Mouse (Mus musculus): Measurements from ENCODE around the gene Ttll5.

Ttll5 gene

DNA sequence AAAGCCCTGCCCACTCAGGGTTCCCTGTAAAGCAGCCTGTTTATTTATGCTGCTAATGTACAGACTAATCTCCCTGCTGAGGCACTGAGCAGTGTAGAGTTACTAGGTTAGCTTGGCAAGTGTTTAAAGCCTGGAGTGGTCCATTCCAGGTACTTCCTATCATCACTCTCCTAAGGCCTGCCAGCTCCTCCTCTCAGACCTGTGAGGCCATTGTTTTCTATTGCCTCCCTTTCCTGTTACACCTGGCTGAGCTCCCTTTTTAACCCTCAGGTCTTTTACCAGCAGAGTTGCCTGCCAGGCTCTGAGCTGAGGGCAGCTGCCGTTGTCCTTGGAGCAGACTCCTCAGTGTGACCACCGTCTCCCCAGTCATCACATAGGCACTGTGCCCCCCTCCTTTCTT lies 146.3 kb downstream of the Ttll5 start:
- no peak for DNase-seq

- no peak for DNase-seq
These were observed 147.2 kb downstream of the Ttll5 start for GRCm38 (mm10) chr12:85971655-85972054.

GRCm38 (mm10) chr12:85973526-85973925 lies 149.1 kb downstream of the Ttll5 start:
- no peak for DNase-seq

DNA sequence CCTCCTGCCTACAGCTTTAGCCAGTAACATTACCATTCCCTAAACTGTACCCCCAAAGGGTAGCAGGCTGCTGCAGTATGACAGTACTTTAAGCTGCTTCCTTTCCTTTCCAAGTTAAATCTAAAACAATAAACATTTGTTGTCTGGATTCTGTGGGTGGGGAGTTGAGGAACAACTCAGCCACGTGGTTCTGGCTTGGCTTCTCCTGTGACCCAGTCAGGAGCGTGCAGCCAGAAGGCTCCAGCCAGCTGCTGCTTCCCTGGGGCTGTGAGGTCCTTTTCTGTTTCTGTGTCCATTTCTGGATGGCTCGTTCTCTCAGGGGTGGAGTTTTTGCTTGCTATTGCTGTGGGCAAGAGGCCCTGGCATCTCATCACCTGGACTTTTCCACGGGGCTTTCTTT lies 149.6 kb downstream of the Ttll5 start:
- DNase-seq: peak in 1 of 2 experiments; percentile 8

- DNase-seq: no peak
These were observed 155.5 kb downstream of the Ttll5 start for GRCm38 (mm10) chr12:85979996-85980395.

DNA sequence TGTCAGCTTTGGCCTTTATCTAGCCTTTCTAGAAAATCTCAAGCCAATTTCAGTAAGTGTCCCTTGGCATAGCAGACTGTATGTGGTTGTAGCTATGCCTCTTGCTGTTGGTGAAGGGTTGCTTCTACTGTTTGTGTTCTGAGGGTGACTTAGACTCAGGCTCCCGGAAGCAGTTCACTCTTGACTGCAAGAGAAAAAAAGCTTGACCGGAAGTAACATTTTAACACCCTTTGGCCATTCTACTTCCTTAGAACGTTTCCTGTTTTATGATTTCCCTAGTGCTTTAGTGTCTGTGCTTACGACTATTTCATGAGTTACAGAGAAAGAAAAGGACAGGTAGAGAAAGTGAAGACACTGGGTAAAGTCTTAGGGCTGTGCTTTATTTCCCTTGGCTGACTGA lies 161.1 kb downstream of the Ttll5 start:
- DNase-seq: no peak

DNA sequence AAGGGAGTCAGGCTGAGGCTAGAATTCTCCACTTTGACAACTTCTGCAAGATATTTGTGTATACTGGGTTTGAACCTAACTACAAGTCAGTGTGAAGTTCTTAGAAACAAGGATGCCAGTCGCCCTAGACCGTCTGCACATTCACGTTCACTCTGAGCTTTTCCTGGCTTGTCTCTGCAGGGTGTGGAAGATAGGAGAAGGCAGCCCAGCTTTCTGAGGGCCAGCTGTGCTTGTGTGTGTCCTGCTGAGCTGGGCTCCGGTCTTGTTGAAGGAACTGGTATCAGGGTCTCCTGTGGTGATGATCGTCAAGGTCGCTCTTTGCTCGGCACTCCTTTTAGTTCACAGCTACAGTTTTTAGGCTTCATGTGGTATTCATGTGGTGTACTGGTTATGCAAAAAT lies 161.6 kb downstream of the Ttll5 start:
- DNase-seq: no peak

DNA sequence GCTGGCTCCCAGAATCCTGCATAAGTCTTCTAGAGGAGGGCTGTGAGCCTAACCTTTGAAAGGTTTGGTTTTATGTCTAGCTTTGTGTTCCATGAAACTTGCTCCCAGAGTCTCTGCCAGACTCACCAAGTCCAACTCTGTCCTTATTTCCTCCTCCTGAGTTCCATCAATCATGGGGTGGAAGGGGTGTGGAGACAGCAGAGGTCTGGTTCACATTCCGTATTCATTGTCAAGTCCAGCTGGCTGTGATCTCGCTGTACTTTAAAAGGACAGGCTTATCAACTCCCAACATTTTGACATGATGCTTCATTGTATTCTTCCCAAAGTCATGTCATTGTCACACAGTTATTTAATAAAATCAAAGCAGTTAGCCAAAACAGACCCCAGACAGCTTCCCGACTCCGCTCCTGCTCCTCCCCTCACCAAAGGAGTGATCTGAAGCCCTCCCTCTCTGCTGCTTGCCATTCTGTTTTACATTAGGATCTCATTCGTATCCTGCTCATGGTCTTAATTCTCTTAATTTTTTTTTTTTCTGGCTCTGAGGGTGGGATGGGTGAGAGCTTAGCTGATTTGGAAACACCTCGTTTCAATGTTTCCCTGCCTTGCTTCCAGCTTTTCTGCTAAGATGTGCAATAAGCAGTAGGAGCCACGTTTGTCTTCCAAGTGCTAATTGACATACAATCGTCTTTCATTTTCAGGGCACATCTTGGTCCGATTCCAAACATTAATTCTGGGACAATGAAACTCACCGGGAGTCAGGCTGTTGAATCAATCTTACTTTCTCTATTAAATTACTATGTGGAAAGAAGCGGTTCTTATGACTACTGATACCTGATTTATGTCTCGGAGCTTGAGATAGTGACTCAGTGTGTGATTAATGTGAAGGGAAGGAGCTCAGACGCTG lies 162.3 kb downstream of the Ttll5 start:
- peak in 1 of 2 experiments; percentile 39 for DNase-seq

- no peak for DNase-seq
These were observed 163.0 kb downstream of the Ttll5 start for GRCm38 (mm10) chr12:85987444-85987889.

DNA sequence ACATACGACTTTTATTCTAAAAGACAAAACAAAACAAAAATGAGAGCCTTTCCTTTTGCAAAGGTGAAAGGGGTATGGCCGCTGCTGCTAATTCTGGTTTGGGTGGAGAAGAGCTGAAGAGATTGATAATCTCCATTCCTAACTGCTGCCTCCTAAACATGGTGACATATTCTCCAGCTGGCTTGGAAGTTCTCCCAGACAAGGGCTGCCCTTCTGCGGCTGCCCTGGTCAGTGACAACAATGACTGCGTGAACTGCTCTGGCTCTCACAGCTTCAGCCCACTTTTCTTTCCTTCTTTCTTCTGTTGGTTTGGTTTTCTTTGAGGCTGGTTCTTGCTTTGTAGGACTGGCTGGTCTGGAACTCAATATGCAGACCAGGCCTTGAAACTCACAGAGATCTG lies 163.7 kb downstream of the Ttll5 start:
- no peak for DNase-seq

DNA sequence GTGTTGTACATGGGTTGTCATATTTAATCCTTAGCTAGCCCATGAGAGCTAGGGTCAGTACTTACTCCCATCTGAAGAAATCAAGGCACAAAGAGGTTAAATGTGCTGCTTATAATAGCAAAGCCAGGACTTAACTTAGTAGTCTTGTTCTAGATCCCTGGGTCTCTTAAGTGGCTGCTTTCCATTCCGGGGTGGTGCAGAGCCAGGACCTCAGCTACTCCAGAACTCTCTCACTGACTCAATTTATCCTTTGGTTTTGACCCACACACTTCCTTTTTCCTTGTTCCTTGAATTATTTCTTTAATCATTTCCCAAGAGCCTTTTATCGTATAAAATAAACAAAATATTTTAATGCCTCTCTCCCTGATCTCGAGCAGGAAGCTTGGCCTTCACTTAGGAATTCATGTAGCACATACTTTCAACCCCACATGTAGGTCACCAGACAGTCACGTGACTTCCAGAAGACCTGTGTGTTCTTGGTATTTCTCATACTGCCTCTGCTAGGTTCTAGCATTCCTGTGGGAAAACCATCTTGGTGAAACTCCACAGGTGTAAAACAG lies 164.4 kb downstream of the Ttll5 start:
- DNase-seq: no peak

GRCm38 (mm10) chr12:85992013-85992837 lies 167.8 kb downstream of the Ttll5 start:
- no peak for DNase-seq

GRCm38 (mm10) chr12:85992838-85993234 lies 168.4 kb downstream of the Ttll5 start:
- no peak for DNase-seq

DNA sequence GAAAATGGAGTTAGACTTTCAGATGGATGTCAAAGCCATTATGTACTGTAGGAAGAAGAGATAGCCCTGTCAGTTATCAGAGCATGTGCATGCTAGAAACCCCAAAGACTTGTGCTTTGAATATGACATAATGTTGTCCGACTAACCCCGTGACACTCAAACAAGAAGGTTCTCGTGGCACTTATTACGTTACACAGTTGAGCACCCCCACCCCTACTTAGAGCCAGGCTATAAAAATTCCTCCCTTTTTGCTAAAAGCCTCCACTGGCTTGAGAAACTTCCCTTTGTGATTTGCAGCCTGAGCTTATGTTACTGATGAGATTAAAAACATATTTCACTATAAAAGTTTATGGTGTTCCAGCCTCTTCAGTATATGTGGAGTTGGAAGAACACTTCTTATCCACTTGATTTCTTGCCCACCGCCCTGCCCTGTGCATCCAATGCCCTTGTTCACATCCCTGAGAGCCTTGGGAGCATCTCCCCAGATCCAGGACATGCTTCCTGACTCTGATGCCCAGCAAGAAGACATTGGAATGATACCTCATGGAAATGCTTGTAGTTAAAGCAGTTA lies 169.4 kb downstream of the Ttll5 start:
- DNase-seq: no peak

GRCm38 (mm10) chr12:86000641-86001073 lies 176.2 kb downstream of the Ttll5 start:
- DNase-seq: peak; percentile 10 to 51

- DNase-seq: no peak
These were observed 176.7 kb downstream of the Ttll5 start for GRCm38 (mm10) chr12:86001120-86001655.

GRCm38 (mm10) chr12:86004627-86005026 lies 180.2 kb downstream of the Ttll5 start:
- no peak for DNase-seq

DNA sequence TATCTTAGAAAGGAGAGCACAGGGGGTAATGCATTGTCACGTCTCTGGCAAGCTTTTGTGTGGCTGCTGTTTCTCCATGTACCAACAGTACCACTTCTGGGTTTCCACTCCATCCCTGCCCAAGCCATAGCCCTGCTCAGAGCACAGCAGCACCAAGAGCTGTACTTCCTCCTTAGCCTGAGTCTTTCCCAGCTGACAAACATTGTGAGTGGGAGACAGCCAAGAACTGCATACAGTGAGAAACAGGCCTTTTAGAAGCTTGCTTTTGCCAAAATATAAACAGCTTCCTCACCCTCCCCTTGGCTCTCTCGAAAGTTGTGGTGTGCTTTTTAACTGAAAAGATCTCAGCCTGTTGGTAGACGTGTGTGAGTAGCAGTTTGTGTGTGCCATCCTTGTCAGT lies 182.9 kb downstream of the Ttll5 start:
- DNase-seq: no peak

GRCm38 (mm10) chr12:86010656-86011055 lies 186.2 kb downstream of the Ttll5 start:
- no peak for DNase-seq

GRCm38 (mm10) chr12:86012195-86012594 lies 187.7 kb downstream of the Ttll5 start:
- no peak for DNase-seq

GRCm38 (mm10) chr12:86014174-86014573 lies 189.7 kb downstream of the Ttll5 start:
- DNase-seq: no peak

DNA sequence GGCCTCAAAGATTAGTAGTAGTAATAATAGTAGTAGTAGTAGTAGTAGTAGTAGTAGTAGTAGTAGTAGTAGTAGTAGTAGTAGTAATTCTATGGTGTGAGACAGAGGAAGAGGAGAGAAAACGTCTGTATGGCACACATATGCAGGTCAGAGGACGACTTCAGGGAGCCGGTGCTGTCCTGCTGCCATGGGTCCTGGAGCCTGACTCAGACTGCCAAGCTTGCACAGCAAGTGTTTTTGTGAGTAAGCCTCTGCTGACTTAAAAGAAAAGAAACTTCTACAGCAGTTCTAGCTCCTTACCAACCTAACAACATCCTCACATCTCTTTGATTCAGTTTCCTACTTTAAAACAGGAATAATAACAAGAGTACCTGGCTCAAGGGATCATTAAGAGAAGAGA lies 190.2 kb downstream of the Ttll5 start:
- no peak for DNase-seq

- DNase-seq: no peak
These were observed 190.7 kb downstream of the Ttll5 start for GRCm38 (mm10) chr12:86015114-86015513.
